24 mouse cellular contexts compared by ENCODE assay signal in genomic region chr13:91857427-91857826, GRCm38 (mm10). TPM values are rescaled to one million over a fixed set of nuclear protein-coding genes. Genes with fewer than 3 reads are reported as not detected.
A peak's percentile ranks its signal among the peaks of the same experiment; 100 is the strongest.
DNase-seq lines count a peak whose midpoint lies in the region; TF ChIP-seq lines count a peak whose summit lies in the region.
"Had no signal": no experiment of that assay in that cellular context is flagged by ENCODE, and none has a peak within 500 bp of the region (broad histone marks: within the 10 kb centered on the region; RNA-seq: fewer than 3 reads in every experiment).

No protein-coding gene starts in this region.

- H3K27ac ChIP-seq in layer of hippocampus, adult 2 months, result no peak overlapping the region
- H3K27ac ChIP-seq: embryonic facial prominence, embryonic 12.5 days; lung, embryonic 15.5 days; macrophage; midbrain, embryonic 12.5 days had no signal

- no peak overlapping the region for H3K4me3 ChIP-seq in layer of hippocampus, adult 2 months
- H3K4me3 ChIP-seq: embryonic facial prominence, embryonic 12.5 days; lung, embryonic 15.5 days; midbrain, embryonic 12.5 days; myocyte had no signal

- peak; percentile 40 for TF ChIP-seq CTCF in layer of hippocampus, adult 2 months (conservative IDR thresholded peaks at IDR 0.05)

- intact Hi-C loops in gastrocnemius, postnatal 14 days (cut with DNase I; ENCODE audit: low total_unique reads), result no loop called here

- no peak for DNase-seq in layer of hippocampus, adult 2 months (ENCODE audit: low spot score in 2 of 2)
- no peak for DNase-seq in layer of hippocampus, adult 9-11 months
- DNase-seq in 416B (ENCODE audit: low read depth) (peak; percentile 43), A20 (ENCODE audit: low read depth, low spot score) (peak; percentile 24), R1 (ENCODE audit: low read depth, low spot score) (peak; percentile 79)
- DNase-seq in adrenal gland, postnatal 25 days, result no peak
- DNase-seq in gastrocnemius, postnatal 14 days, result no peak
- DNase-seq: adrenal gland, postnatal 14 days; cerebellum, adult 18-20 months; forebrain, postnatal 0 days; gastrocnemius, postnatal 10 days; heart, postnatal 36 days; retina, postnatal 1 day; right cerebral cortex, postnatal 4 days; thymus, adult 2 months had no signal

RNA-seq across cellular contexts. Expression of gene Ckmt2, which starts 19.3 kb away (rescaled TPM):
- under 1 TPM; 0.32 to 0.41 TPM for total RNA-seq in layer of hippocampus, adult 2 months (2021)
- not detected in 2 replicates for total RNA-seq in adrenal gland, postnatal 25 days (2021)
- total RNA-seq in gastrocnemius, postnatal 14 days (2021), result 100 to 1,000 TPM; 604 to 917 TPM
- total RNA-seq: adrenal gland, postnatal 14 days; common myeloid progenitor, adult 5-6 weeks; G1E; left cerebral cortex, postnatal 14 days; neutrophil, adult 5-6 weeks had no signal

RNA-seq across cellular contexts. Expression of gene Zcchc9, which starts 49.9 kb away (rescaled TPM):
- 10 to 100 TPM; 14.1 to 16.0 TPM for total RNA-seq in layer of hippocampus, adult 2 months (2021)
- total RNA-seq in adrenal gland, postnatal 25 days (2021), result 38.9 and 55.3 TPM in 2 replicates
- total RNA-seq in gastrocnemius, postnatal 14 days (2021), result 10 to 100 TPM; 12.9 to 14.4 TPM

Comparison
In these comparisons a context has a peak if more than half of its experiments do, and no peak if none do; other contexts are left out.
1. DNase-seq: peak in 416B (single experiment), A20 (single experiment) and R1 (single experiment); none in layer of hippocampus, adult 2 months (0 of 2), layer of hippocampus, adult 9-11 months (single experiment), adrenal gland, postnatal 25 days (single experiment) and gastrocnemius, postnatal 14 days (single experiment).
2. RNA of gene Ckmt2, which starts 19.3 kb away (total RNA-seq): 604 to 917 TPM in gastrocnemius, postnatal 14 days; 0.32 to 0.41 TPM in layer of hippocampus, adult 2 months and not detected in adrenal gland, postnatal 25 days; every median in the first group is over 100 times any median in the second.